Mouse (Mus musculus) midbrain, embryonic 15.5 days (tissue): ENCODE results near the gene Galnt18. TPM values are rescaled to one million over a fixed set of nuclear protein-coding genes. Genes with fewer than 3 reads are reported as not detected.

Experiments used
- ATAC-seq: fragments of 200-750 bp; cut with Nextera tagmentation; replicated peaks from 2 replicates; pipeline ENCODE4 v1.8.0; 2017; ENCODE audit warnings: moderate TSS enrichment
- H3K27ac ChIP-seq: fragments of 300-500 bp; sonication (generic); 2 replicates; pipeline ENCODE4 v1.5.1; 2015; ENCODE audit warnings: mild to moderate bottlenecking, inconsistent platforms
- H3K27me3 ChIP-seq: fragments of 300-500 bp; sonication (generic); replicated peaks from 2 replicates; pipeline ENCODE4 v1.6.1; 2015; ENCODE audit warnings: inconsistent platforms
- H3K36me3 ChIP-seq: fragments of 300-500 bp; sonication (generic); replicated peaks from 2 replicates; pipeline ENCODE4 v1.6.1; 2015; ENCODE audit warnings: inconsistent platforms
- H3K4me1 ChIP-seq: fragments of 300-500 bp; sonication (generic); 2 replicates; pipeline ENCODE4 v1.6.1; 2015; ENCODE audit warnings: inconsistent platforms
- H3K4me2 ChIP-seq: fragments of 300-500 bp; sonication (generic); 2 replicates; pipeline ENCODE4 v1.6.1; 2015; ENCODE audit warnings: inconsistent platforms, mild to moderate bottlenecking, moderate library complexity
- H3K4me3 ChIP-seq: fragments of 300-500 bp; sonication (generic); 2 replicates; pipeline ENCODE4 v1.5.1; 2015; ENCODE audit warnings: mild to moderate bottlenecking, inconsistent platforms
- H3K9ac ChIP-seq: fragments of 300-500 bp; sonication (generic); 2 replicates; pipeline ENCODE4 v1.6.1; 2015; ENCODE audit warnings: mild to moderate bottlenecking, inconsistent platforms
- H3K9me3 ChIP-seq: fragments of 300-500 bp; sonication (generic); 2 replicates; pipeline ENCODE4 v1.6.1; 2016; ENCODE audit warnings: inconsistent platforms
- WGBS: fragments of 180-500 bp; shearing (Covaris S2); methylation state at CpG from one replicate; pipeline ENCODE4 v1.1.7; 2015; ENCODE audit warnings: mixed read lengths; 5-methylcytosine and 5-hydroxymethylcytosine counted together
- polyA plus RNA-seq: library from polyadenylated mRNA; unstranded; fragments of >200 nt; fragmentation: Nextera tagmentation; extraction: Ambion mirVana; gene quantifications from 2 replicates; pipeline ENCODE4 v1.2.1, GENCODE M21; 2015

Gene Galnt18
- polyA plus RNA-seq, 1 experiment from 2014 or later = 16.8 TPM

DNA sequence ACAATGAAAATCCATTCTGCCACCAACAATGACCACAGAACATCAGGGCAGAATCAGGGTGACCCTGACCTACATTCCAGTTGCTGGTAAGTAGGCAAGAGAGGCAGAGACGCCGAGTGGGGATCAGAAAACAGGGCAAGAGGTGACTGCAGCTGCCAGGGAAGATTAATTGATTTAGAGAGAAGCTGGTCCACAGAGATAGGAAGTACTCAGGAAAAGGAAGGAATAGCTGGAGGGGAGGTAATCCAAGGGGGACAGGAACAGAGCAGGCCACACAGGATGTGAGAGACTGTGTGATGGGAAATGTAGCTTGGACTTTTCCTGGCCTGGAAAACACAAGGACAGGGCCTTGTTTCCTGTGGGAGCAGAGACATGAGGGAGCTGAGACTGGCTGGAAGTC, 52.8 kb downstream of the Galnt18 start:
- Histone ChIP-seq H3K36me3 (no peaks in the 10 kb centered on the region), H3K4me1 (no peaks in the 10 kb centered on the region), H3K9ac (no peak overlapping the region), H3K4me3 (no peak overlapping the region), H3K27ac (no peak overlapping the region), H3K27me3 (no peaks in the 10 kb centered on the region), H3K9me3 (no peaks in the 10 kb centered on the region), H3K4me2 (no peak overlapping the region)
- 65% methylated on average over 2 of the region's 2 CpGs for WGBS
- ATAC-seq = no peak

DNA sequence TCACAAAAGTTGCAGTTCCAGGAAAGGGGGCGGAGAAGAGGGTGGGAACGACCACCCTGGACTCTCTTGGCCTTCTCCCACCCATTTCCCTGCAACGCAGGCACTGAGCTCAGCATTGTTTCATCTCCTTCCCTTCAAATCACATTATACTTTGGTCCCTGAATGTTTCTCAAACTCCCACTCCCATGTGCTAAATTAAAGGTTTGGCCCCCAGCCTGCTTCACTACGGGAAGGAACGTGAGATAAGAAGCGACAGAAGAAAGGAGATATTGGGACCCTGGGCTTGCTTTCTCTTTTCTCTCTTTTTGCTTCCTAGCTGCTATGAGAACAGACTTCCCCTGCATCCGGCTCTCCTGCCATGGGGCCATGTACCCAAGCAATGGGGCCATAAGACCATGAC, 55.0 kb downstream of the Galnt18 start:
- WGBS = 75% methylated on average over 7 of the region's 7 CpGs
- no peaks in the 10 kb centered on the region for H3K4me1 ChIP-seq
- no peaks in the 10 kb centered on the region for H3K27me3 ChIP-seq
- H3K27ac ChIP-seq = no peak overlapping the region
- H3K9me3 ChIP-seq = no peaks in the 10 kb centered on the region
- no peak overlapping the region for H3K4me2 ChIP-seq
- ATAC-seq = no peak
- H3K4me3 ChIP-seq = no peak overlapping the region
- H3K9ac ChIP-seq = no peak overlapping the region
- H3K36me3 ChIP-seq = no peaks in the 10 kb centered on the region

DNA sequence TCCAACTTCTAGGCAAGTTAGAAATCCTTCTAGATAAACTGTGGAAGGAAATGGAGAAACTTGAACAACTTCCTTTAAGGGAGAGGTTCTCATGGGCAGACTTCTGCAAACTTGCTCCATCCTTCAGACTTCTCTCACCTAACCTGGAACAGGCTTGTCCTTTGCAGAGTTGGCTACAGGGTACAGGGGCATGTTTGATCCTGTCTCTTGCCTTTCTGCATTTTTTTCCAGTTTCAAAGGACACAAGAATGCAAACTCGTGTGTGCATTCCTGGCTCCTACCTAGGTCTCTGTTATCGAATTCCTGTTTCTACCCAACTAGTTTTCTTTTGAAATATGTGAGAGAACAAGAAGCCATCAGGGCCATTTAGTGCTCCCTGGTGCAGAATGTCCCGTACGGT, 55.8 kb downstream of the Galnt18 start:
- ATAC-seq = no peak
- Histone ChIP-seq H3K9ac (no peak overlapping the region), H3K9me3 (no peaks in the 10 kb centered on the region), H3K4me2 (no peak overlapping the region), H3K36me3 (no peaks in the 10 kb centered on the region), H3K27ac (no peak overlapping the region), H3K4me3 (no peak overlapping the region), H3K4me1 (no peaks in the 10 kb centered on the region), H3K27me3 (no peaks in the 10 kb centered on the region)
- WGBS = 88% methylated on average over 4 of the region's 4 CpGs

DNA sequence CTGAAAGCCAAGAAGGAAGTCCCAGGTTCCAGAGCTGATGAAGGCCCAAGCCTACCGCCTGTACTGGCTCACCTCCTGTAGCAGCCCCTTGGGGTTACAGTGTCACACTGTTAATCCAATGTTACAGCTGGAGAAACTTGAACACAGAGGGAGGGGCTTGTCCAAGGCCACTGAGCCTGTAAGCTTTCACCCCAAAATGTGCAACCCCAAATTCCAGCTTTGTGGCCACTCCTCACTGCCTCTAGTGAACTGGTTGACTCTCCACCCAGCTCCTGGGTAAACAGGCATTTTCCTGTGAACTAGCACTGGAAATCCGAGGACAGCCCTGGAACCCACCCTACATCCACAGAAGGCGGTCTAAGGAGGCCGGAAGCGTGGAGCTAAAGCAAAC, 58.5 kb downstream of the Galnt18 start:
- no peaks in the 10 kb centered on the region for H3K9me3 ChIP-seq
- 79% methylated on average over 5 of the region's 5 CpGs for WGBS
- no peak overlapping the region for H3K9ac ChIP-seq
- H3K27ac ChIP-seq = no peak overlapping the region
- H3K27me3 ChIP-seq = no peaks in the 10 kb centered on the region
- no peak overlapping the region for H3K4me2 ChIP-seq
- no peak for ATAC-seq
- no peak overlapping the region for H3K4me3 ChIP-seq
- H3K36me3 ChIP-seq = no peaks in the 10 kb centered on the region
- H3K4me1 ChIP-seq = no peaks in the 10 kb centered on the region

DNA sequence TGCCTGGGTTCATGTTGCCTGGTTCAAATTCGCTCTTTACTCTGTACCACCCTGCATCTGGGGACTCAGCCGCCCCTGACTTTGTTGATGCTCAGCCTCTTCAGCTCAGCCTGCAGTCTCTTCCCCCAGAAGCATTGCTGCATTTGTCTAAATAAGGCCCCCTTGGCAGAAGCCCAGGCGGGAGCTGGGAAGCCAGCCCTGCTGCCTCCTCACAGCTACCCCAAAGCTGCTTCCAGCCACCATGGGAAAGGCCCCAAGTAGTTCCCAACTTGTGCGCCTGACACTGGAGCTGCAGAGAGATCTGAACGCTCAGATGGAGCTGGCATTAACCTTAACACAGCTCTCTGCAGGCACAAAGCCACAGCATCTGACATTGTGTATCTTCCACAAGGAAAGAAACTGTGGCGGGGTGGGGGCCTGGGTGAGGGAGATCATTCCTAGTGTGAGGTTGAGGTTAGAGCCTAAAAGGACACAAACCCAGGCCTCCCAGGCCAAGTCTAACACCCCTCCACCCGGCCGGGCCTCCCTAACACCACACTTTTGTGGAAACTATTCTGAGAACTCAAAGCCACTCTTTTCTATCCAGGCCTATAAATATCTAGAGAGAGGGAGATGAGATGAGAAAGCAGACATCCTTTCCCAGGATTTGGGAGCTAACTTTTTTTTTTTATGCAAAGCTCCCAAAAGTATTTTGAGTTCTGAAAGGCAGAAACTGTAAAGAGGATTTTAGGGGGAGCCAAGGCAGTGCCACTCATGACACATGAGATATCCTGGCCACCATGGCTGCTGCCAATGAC, 59.1 kb downstream of the Galnt18 start:
- H3K9me3 ChIP-seq = no peaks in the 10 kb centered on the region
- no peak overlapping the region for H3K9ac ChIP-seq
- no peaks in the 10 kb centered on the region for H3K4me1 ChIP-seq
- no peaks in the 10 kb centered on the region for H3K27me3 ChIP-seq
- 72% methylated on average over 8 of the region's 8 CpGs for WGBS
- H3K27ac ChIP-seq = peak overlapping the region; percentile 47
- H3K4me2 ChIP-seq = no peak overlapping the region
- H3K4me3 ChIP-seq = no peak overlapping the region
- H3K36me3 ChIP-seq = no peaks in the 10 kb centered on the region
- ATAC-seq = no peak

DNA sequence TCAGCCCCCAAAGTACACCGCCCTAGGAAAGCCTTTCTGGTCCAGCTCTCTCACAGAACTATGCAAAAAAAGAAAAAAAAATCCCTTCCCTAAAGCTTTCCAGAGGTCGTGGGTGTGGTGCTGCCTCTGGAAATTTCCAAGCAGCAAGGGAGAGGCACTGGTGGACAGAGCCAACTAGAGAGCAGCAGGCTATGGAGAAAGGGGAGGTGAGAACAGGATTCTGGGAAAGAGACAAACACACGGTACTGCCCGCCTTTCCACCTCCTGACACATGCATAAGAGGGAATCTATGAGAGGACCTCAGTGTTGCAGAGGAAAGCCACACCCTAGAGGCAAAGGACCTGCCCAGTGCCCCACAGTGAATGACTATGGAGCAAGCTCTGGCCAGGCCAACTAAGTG, 60.9 kb downstream of the Galnt18 start:
- Histone ChIP-seq H3K9me3 (no peaks in the 10 kb centered on the region), H3K4me2 (no peak overlapping the region), H3K27ac (no peak overlapping the region), H3K36me3 (no peaks in the 10 kb centered on the region), H3K27me3 (no peaks in the 10 kb centered on the region), H3K4me3 (no peak overlapping the region), H3K4me1 (no peaks in the 10 kb centered on the region), H3K9ac (no peak overlapping the region)
- WGBS = 73% methylated on average over 4 of the region's 4 CpGs
- no peak for ATAC-seq

DNA sequence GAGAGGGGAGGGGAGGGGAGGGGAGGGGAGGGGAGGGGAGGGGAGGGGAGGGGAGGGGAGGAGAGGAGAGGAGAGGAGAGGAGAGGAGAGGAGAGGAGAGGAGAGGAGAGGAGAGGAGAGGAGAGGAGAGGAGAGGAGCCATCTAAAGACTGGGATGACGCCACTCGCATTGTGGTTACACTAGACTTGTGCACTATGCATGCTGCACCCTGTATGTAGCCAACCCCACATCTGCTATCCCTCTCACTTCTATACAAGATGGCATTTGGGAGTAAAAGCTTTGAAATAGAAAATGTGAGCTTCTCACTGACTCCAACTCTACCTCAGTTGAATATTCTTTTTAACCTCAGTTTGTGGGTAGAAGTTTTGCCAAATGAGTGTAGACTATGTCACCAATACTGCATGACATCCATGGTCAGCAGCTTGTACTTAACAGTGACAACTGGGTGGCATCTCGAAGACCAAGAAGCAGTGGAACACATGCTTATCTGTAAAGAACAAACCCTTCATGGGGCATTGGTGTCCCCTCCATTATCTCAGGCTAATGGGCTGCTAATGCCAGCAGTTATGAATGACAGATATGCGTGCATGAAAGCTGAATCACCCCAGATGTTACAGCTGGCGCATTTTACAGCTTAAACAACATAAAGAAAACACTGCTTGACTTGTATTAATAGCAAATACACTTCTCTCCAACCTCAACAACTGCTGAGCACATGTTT, 65.0 kb downstream of the Galnt18 start:
- H3K4me2 ChIP-seq = no peak overlapping the region
- no peaks in the 10 kb centered on the region for H3K4me1 ChIP-seq
- H3K9ac ChIP-seq = no peak overlapping the region
- 80% methylated on average over 5 of the region's 5 CpGs for WGBS
- no peak for ATAC-seq
- no peaks in the 10 kb centered on the region for H3K9me3 ChIP-seq
- H3K27me3 ChIP-seq = no peaks in the 10 kb centered on the region
- no peaks in the 10 kb centered on the region for H3K36me3 ChIP-seq
- H3K27ac ChIP-seq = no peak overlapping the region
- H3K4me3 ChIP-seq = no peak overlapping the region

DNA sequence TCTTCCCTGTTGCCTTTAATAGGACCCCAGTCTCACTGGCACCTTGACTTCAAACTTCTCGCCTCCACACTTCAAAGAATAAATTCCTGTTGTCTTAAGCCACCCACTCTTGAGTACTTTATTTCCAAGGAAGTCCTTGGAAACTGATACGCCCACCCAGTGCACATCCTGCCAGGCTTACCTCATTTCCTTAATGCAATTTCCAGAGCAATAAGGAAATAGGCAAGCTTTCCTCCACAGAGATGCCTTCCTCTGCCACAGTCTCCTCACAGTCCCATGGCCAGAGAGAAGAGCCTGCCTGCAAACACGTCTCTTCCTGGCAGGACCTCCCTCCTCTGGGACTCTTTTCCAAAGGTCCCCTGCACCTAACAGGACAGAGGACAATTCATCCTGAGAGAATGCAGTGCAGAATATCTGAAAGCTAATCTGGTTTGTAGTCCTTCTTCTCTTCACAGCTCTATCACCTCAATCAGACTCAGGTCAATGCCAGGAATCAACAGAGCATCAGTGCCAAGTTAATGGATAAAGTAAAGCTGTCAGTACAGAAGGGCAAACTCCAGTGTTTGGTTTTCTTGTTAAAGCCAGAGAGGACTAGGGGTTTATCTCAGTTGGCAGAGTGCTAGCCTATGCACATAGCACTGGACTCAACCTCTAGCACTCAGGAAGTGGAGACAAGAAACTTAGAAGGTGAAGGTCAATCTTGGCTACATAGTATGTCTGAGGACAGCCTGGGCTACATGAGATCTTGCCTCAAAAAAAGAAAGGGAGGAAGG, 65.8 kb downstream of the Galnt18 start:
- Histone ChIP-seq H3K27ac (no peak overlapping the region), H3K4me1 (no peaks in the 10 kb centered on the region), H3K9me3 (no peaks in the 10 kb centered on the region), H3K4me3 (no peak overlapping the region), H3K36me3 (no peaks in the 10 kb centered on the region), H3K27me3 (no peaks in the 10 kb centered on the region), H3K9ac (no peak overlapping the region), H3K4me2 (no peak overlapping the region)
- WGBS = 86% methylated on average over 3 of the region's 3 CpGs
- no peak for ATAC-seq

DNA sequence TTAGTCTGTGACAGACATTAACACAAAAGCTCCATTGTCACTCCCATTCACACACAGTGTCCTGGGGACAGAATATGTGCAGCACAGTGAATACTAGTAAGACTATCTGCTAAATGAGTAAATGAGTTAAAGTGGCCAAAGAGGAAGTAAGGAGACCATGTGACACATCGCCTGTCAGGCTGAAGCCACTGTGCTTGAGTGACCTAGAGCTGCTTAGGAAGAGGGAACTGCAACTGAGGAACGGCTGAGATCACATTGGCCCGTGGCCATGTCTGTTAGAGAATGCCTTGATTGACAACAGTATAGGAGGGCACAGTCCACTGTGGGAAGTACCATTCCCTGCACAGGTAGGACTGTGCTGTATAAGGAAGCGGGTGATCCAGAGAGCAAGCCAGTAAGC, 67.0 kb downstream of the Galnt18 start:
- H3K36me3 ChIP-seq = no peaks in the 10 kb centered on the region
- no peak overlapping the region for H3K4me2 ChIP-seq
- no peaks in the 10 kb centered on the region for H3K27me3 ChIP-seq
- H3K4me1 ChIP-seq = no peaks in the 10 kb centered on the region
- no peak overlapping the region for H3K4me3 ChIP-seq
- ATAC-seq = no peak
- H3K27ac ChIP-seq = no peak overlapping the region
- 90% methylated on average over 4 of the region's 4 CpGs for WGBS
- no peak overlapping the region for H3K9ac ChIP-seq
- no peaks in the 10 kb centered on the region for H3K9me3 ChIP-seq

DNA sequence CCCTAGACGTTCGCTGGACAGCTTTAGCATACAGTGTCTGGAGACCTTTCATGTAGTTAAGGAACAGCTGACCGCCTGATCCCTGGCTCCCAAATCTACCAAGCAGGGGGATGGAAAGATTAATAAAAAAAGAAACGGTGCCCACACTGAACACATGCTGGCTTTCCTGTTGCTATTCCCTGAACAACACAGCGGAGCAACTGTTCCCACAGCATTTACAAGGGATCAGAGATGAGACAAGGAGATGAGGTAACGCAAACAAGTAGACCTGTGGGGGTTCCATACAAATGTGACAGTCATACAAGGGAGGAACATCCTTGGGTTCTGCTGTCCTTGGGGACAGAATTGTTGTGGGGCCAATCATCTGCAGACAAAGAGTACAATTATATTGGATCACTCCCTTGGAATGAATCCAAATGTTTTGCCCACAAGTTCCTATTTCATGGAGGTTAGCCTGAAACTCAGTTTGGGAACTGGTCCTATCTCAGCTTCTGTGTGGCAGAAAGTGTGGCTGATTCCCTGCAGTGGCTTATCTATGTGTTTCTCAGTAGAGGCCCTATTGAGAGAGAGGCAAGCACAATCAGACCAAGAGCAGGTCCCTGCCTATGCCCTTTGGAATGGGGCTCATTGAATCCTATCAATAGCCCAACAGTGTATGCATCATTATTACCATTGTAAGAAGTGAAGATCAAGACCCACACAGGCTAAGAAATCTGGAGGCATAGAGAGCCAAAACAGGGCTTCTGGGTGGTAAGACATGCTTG, 68.5 kb downstream of the Galnt18 start:
- no peak overlapping the region for H3K4me2 ChIP-seq
- no peak for ATAC-seq
- H3K9me3 ChIP-seq = no peaks in the 10 kb centered on the region
- H3K4me1 ChIP-seq = no peaks in the 10 kb centered on the region
- H3K4me3 ChIP-seq = no peak overlapping the region
- no peak overlapping the region for H3K9ac ChIP-seq
- H3K36me3 ChIP-seq = no peaks in the 10 kb centered on the region
- 65% methylated on average over 6 of the region's 6 CpGs for WGBS
- H3K27ac ChIP-seq = no peak overlapping the region
- H3K27me3 ChIP-seq = no peaks in the 10 kb centered on the region

DNA sequence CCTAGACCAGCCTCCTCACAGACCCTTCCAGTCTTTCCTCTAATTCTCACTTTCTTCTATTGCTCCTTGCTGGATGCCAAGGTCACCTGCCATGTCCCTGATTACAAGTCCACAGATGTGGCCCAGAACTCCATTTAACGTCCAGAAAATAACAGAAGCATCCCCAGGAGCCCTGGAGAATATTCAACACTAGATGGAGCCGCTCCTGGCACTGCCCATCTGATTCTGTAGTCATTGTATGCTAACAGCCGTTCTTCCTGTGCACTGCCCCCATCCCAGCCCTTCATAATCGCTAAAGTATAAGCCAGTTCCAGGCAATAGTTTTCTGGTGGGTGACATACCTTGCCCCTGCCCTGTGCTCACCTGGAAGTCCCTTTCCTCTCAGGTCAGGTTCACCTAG, 69.5 kb downstream of the Galnt18 start:
- Histone ChIP-seq H3K27me3 (no peaks in the 10 kb centered on the region), H3K4me2 (no peak overlapping the region), H3K4me3 (no peak overlapping the region), H3K27ac (no peak overlapping the region), H3K9ac (no peak overlapping the region), H3K9me3 (no peaks in the 10 kb centered on the region), H3K36me3 (no peaks in the 10 kb centered on the region), H3K4me1 (no peaks in the 10 kb centered on the region)
- ATAC-seq = no peak
- 45% methylated on average over 4 of the region's 4 CpGs for WGBS

DNA sequence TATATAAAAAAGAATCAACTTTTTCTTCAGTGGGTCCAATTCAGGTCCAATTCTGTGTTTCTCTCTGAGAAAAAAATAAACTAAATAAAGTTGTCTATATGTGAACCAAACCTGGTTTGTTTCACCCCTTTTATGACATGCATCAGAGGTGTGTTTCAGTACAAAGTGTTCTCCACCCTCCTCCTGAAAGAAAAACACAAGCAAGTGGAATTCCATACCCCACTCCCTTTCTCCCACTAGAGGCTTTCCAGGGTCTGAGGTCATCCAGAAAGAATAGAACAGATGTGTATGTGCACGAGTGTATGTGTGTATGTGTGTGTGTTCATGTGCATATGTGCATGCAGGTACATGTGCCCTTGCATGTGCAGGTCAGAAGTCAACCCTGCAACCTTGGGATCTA, 71.2 kb downstream of the Galnt18 start:
- no peaks in the 10 kb centered on the region for H3K27me3 ChIP-seq
- H3K9me3 ChIP-seq = no peaks in the 10 kb centered on the region
- no peak for ATAC-seq
- H3K4me3 ChIP-seq = no peak overlapping the region
- no peaks in the 10 kb centered on the region for H3K36me3 ChIP-seq
- H3K4me2 ChIP-seq = no peak overlapping the region
- H3K9ac ChIP-seq = no peak overlapping the region
- H3K4me1 ChIP-seq = no peaks in the 10 kb centered on the region
- no peak overlapping the region for H3K27ac ChIP-seq
- WGBS = 48% methylated on average over 1 of the region's 1 CpGs
